Mouse (Mus musculus) ES-Bruce4 (cell line): ENCODE measurements around the gene Stxbp2.

Experiments used
- CTCF ChIP-seq: IDR thresholded peaks from one replicate; pipeline ENCODE4 v1.8.1; 2011; ENCODE audit warnings: low read depth, low read length
- EP300 ChIP-seq: IDR thresholded peaks from 2 replicates; pipeline ENCODE4 v1.6.1; 2011; ENCODE audit warnings: low read depth, low read length; ENCODE audit not compliant: insufficient read depth
- POLR2A ChIP-seq: IDR thresholded peaks from one replicate; pipeline ENCODE4 v1.8.1; 2011; ENCODE audit warnings: low read length; ENCODE audit not compliant: insufficient read depth

DNA sequence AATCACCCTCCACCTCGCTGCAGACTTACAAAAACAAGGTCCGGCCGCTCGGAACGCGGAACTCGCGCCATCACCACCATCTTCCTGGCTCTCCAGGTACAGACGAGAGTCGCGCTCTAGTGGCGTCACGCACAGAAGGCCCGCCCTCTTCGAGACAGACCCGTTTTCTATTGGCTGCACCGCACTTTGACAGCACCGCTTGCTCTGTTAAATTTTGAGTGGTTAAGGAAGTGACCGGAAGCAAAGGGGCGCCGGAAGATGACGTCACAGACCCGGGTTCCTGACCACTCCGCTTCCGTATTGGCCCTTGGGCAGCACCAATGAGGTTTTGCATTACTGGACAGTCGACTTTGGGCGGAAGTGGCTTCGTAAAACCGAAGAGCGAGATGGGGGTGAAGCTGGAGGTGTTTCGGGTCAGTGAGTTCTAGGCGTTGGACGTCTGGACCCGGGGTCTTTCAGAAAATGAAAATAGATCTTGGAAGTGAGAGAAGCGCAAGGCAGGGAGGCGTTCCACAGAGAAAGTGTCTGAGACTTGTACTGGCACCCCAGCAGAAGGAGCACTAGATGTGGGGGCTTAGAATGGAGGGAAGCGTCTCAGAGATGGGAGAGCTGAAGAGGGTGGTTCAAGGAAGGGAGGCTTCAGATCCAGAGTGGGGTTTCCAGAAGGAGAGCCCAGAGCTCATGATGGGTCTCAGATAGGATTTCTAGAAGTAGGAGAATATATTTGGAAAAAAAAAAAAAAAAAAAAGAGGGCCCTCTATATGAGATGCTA is 9.4 kb upstream of the Stxbp2 start, which contains the start of the genes Xab2 and Pet100:
- TF ChIP-seq POLR2A, result no peak
- no peak for TF ChIP-seq CTCF
- TF ChIP-seq EP300, result no peak
